In genomic region chr8:13674294-13675010, GRCm38 (mm10) we compare ENCODE assay signal across 8 mouse cellular contexts. TPM values are rescaled to one million over a fixed set of nuclear protein-coding genes. Genes with fewer than 3 reads are reported as not detected.
DNase-seq lines count a peak whose midpoint lies in the region; ATAC-seq and TF ChIP-seq lines count a peak whose summit lies in the region.

No protein-coding gene starts in this region.

- H3K4me3 ChIP-seq in kidney, embryonic 16.5 days (ENCODE audit: low read length): no peak overlapping the region
- peak overlapping the region; percentile 69 to 97 for H3K4me3 ChIP-seq in MEL (ENCODE audit: control insufficient read depth in 1 of 2, insufficient read depth in 1 of 2, low read depth in 2 of 2, low read length in 2 of 2)
- H3K4me3 ChIP-seq in heart, embryonic 12.5 days: peak overlapping the region; percentile 72; the same call in 1 of the 2 replicates
- no peak overlapping the region for H3K4me3 ChIP-seq in liver, embryonic 13.5 days (replicated peaks)
- no peak overlapping the region for H3K4me3 ChIP-seq in forebrain, embryonic 14.5 days (ENCODE audit: low read depth, low read length)

- peak in 1 of 3 experiments; percentile 31; a peak in 2 of 6 replicates for TF ChIP-seq CTCF in MEL (IDR thresholded peaks at IDR 0.05 in 2 of 3, conservative IDR thresholded peaks at IDR 0.05 in 1 of 3; ENCODE audit: control insufficient read depth in 1 of 3, insufficient read depth in 1 of 3, low read depth in 2 of 3, low read length in 3 of 3, poor library complexity in 1 of 3, severe bottlenecking in 1 of 3)

- H3K36me3 ChIP-seq in kidney, embryonic 16.5 days (ENCODE audit: insufficient read depth, low read length): no peaks in the 10 kb centered on the region
- H3K36me3 ChIP-seq in MEL (ENCODE audit: control insufficient read depth in 1 of 2, insufficient read depth in 2 of 2, low read length in 2 of 2): peaks cover 0 to 33% of the 10 kb centered on the region in 2 experiments; a peak in 2 of 4 replicates
- H3K36me3 ChIP-seq in heart, embryonic 12.5 days: no peaks in the 10 kb centered on the region
- H3K36me3 ChIP-seq in liver, embryonic 13.5 days: no peaks in the 10 kb centered on the region
- peaks cover 2% of the 10 kb centered on the region; the same call in 1 of the 2 replicates for H3K36me3 ChIP-seq in splenic B cell, adult 2 months (ENCODE audit: control insufficient read depth, insufficient read depth, low read length, poor library complexity, severe bottlenecking)
- no peaks in the 10 kb centered on the region for H3K36me3 ChIP-seq in forebrain, embryonic 14.5 days (ENCODE audit: control insufficient read depth, insufficient read depth, low read length)

- no peak for DNase-seq in kidney, adult 9 months
- DNase-seq in MEL (ENCODE audit: low read depth, low spot score): peak; percentile 83
- DNase-seq in liver, embryonic 13.5 days: no peak
- peak; percentile 79 for DNase-seq in splenic B cell, adult 2 months (ENCODE audit: low read depth, low spot score)
- DNase-seq in forebrain, embryonic 14.5 days (ENCODE audit: low spot score): no peak
- no peak for DNase-seq in ovary, postnatal 14 days (ENCODE audit: low spot score)

- peak overlapping the region; percentile 21; the same call in 1 of the 2 replicates for H3K27ac ChIP-seq in kidney, embryonic 16.5 days (ENCODE audit: low read length)
- H3K27ac ChIP-seq in MEL (ENCODE audit: control insufficient read depth, low read depth, low read length): peak overlapping the region; percentile 58
- H3K27ac ChIP-seq in heart, embryonic 12.5 days (ENCODE audit: poor library complexity, severe bottlenecking): no peak overlapping the region
- peak overlapping the region; percentile 76; the same call in 1 of the 2 replicates for H3K27ac ChIP-seq in liver, embryonic 13.5 days
- no peak overlapping the region for H3K27ac ChIP-seq in forebrain, embryonic 14.5 days (ENCODE audit: low read depth, low read length)

- H3K9ac ChIP-seq in kidney, embryonic 16.5 days (replicated peaks; ENCODE audit: low read length): no peak overlapping the region
- peak overlapping the region; percentile 24; the same call in 1 of the 2 replicates for H3K9ac ChIP-seq in MEL (ENCODE audit: control insufficient read depth, low read depth, low read length, poor library complexity, severe bottlenecking)
- no peak overlapping the region for H3K9ac ChIP-seq in heart, embryonic 12.5 days
- no peak overlapping the region for H3K9ac ChIP-seq in liver, embryonic 13.5 days
- H3K9ac ChIP-seq in forebrain, embryonic 14.5 days (ENCODE audit: low read length): no peak overlapping the region

- H3K4me1 ChIP-seq in kidney, embryonic 16.5 days (ENCODE audit: insufficient read depth, low read length): peaks cover 26% of the 10 kb centered on the region
- H3K4me1 ChIP-seq in MEL (ENCODE audit: control insufficient read depth in 1 of 2, insufficient read depth in 2 of 2, low read length in 2 of 2): peaks cover 24 to 50% of the 10 kb centered on the region in 2 experiments
- peaks cover 73% of the 10 kb centered on the region for H3K4me1 ChIP-seq in heart, embryonic 12.5 days (replicated peaks)
- peaks cover 88% of the 10 kb centered on the region for H3K4me1 ChIP-seq in liver, embryonic 13.5 days (replicated peaks)
- H3K4me1 ChIP-seq in forebrain, embryonic 14.5 days (ENCODE audit: control insufficient read depth, insufficient read depth, low read length): peaks cover 8% of the 10 kb centered on the region

- no peak; a peak in 1 of 4 replicates for TF ChIP-seq EP300 in MEL (IDR thresholded peaks at IDR 0.05; ENCODE audit: low read depth in 1 of 2, low read length in 2 of 2)

- TF ChIP-seq RAD21 in MEL (IDR thresholded peaks at IDR 0.05; ENCODE audit: low read depth, low read length): no peak

- H3K27me3 ChIP-seq in kidney, embryonic 16.5 days (ENCODE audit: insufficient read depth, low read length): no peaks in the 10 kb centered on the region
- H3K27me3 ChIP-seq in MEL (ENCODE audit: control insufficient read depth in 1 of 2, insufficient read depth in 2 of 2, low read length in 2 of 2): no peaks in the 10 kb centered on the region
- peaks cover 6% of the 10 kb centered on the region; the same call in 1 of the 2 replicates for H3K27me3 ChIP-seq in heart, embryonic 12.5 days (replicated peaks)
- no peaks in the 10 kb centered on the region for H3K27me3 ChIP-seq in liver, embryonic 13.5 days
- no peaks in the 10 kb centered on the region for H3K27me3 ChIP-seq in splenic B cell, adult 2 months (ENCODE audit: control insufficient read depth, insufficient read depth, low read length, poor library complexity, severe bottlenecking)
- H3K27me3 ChIP-seq in forebrain, embryonic 14.5 days (replicated peaks; ENCODE audit: control insufficient read depth, insufficient read depth, low read length): no peaks in the 10 kb centered on the region

- 0 out of 2 replicates have a peak overlapping the region, but pooled peaks have one; percentile 9 for H3K4me2 ChIP-seq in kidney, embryonic 16.5 days (replicated peaks; ENCODE audit: low read depth, low read length)
- peak overlapping the region; percentile 90 for H3K4me2 ChIP-seq in heart, embryonic 12.5 days
- H3K4me2 ChIP-seq in liver, embryonic 13.5 days: peak overlapping the region; percentile 99
- H3K4me2 ChIP-seq in forebrain, embryonic 14.5 days (ENCODE audit: low read length): no peak overlapping the region

- H3K79me2 ChIP-seq in MEL (ENCODE audit: control insufficient read depth, insufficient read depth, low read length, poor library complexity): peaks cover 38% of the 10 kb centered on the region

- no peak for ATAC-seq in kidney, embryonic 16.5 days (ENCODE audit: low FRiP score, low TSS enrichment)
- ATAC-seq in heart, embryonic 12.5 days (ENCODE audit: insufficient number of reproducible peaks, low FRiP score): no peak
- ATAC-seq in liver, embryonic 13.5 days (ENCODE audit: low read depth): no peak
- ATAC-seq in forebrain, embryonic 14.5 days: no peak

- no peak for TF ChIP-seq POLR2A in MEL (IDR thresholded peaks at IDR 0.05; ENCODE audit: control insufficient read depth in 1 of 2, insufficient read depth in 1 of 2, low read depth in 1 of 2, low read length in 2 of 2, poor library complexity in 1 of 2)

- no peaks in the 10 kb centered on the region for H3K9me3 ChIP-seq in kidney, embryonic 16.5 days (ENCODE audit: low read length)
- H3K9me3 ChIP-seq in MEL (replicated peaks; ENCODE audit: insufficient read depth, low read length): no peaks in the 10 kb centered on the region
- H3K9me3 ChIP-seq in heart, embryonic 12.5 days (replicated peaks): no peaks in the 10 kb centered on the region
- H3K9me3 ChIP-seq in liver, embryonic 13.5 days (replicated peaks): no peaks in the 10 kb centered on the region
- no peaks in the 10 kb centered on the region for H3K9me3 ChIP-seq in forebrain, embryonic 14.5 days (replicated peaks; ENCODE audit: control insufficient read depth, low read length)

- 64% methylated on average over 12 of the region's 12 CpGs for WGBS in kidney, embryonic 16.5 days
- 39% methylated on average over 12 of the region's 12 CpGs for WGBS in heart, embryonic 12.5 days
- WGBS in liver, embryonic 13.5 days (ENCODE audit: insufficient replicate concordance): 18% methylated on average over 12 of the region's 12 CpGs
- 70% methylated on average over 12 of the region's 12 CpGs for WGBS in forebrain, embryonic 14.5 days

TF ChIP-seq in MEL, 35 proteins besides CTCF, POLR2A, EP300 and RAD21:
- TF ChIP-seq NRF1 (IDR thresholded peaks at IDR 0.05; ENCODE audit: insufficient read depth, low read depth, low read length, poor library complexity, severe bottlenecking) (no peak), ELF1 (IDR thresholded peaks at IDR 0.05; ENCODE audit: low read depth, low read length) (no peak), UBTF (IDR thresholded peaks at IDR 0.05; ENCODE audit: borderline replicate concordance, insufficient read depth, low read depth, low read length) (peak; percentile 84), SIN3A (IDR thresholded peaks at IDR 0.05; ENCODE audit: low read length) (peak; percentile 24; the same call in 1 of the 2 replicates), GATA1 (IDR thresholded peaks at IDR 0.05; ENCODE audit: low read depth, low read length) (0 out of 2 replicates have a peak, but pooled peaks have one; percentile 8), ZKSCAN1 (IDR thresholded peaks at IDR 0.05; ENCODE audit: low read depth, low read length) (no peak), ETS1 (IDR thresholded peaks at IDR 0.05; ENCODE audit: low read depth, low read length) (peak; percentile 22; the same call in 1 of the 2 replicates), MAZ (IDR thresholded peaks at IDR 0.05; ENCODE audit: low read depth, low read length) (0 out of 2 replicates have a peak, but pooled peaks have one; percentile 22), MAX (IDR thresholded peaks at IDR 0.05; ENCODE audit: low read length) (no peak), TBP (IDR thresholded peaks at IDR 0.05; ENCODE audit: low read depth, low read length) (peak; percentile 95), TCF12 (IDR thresholded peaks at IDR 0.05; ENCODE audit: low read depth, low read length) (0 out of 2 replicates have a peak, but pooled peaks have one; percentile 3), MEF2A (IDR thresholded peaks at IDR 0.05; ENCODE audit: extremely low read depth, insufficient replicate concordance, low read depth, low read length, poor library complexity, severe bottlenecking) (no peak)
TF ChIP-seq in MEL: peak in this region for 7.

RNA-seq across cellular contexts. Expression of gene Rasa3, which starts 3.0 kb away (rescaled TPM):
- 23.8 and 28.2 TPM in 2 replicates for polyA plus RNA-seq in kidney, embryonic 16.5 days (2015; fragmentation: Nextera tagmentation; extraction: Ambion mirVana)
- total RNA-seq in MEL (2012; rRNA removed): 18.3 and 22.4 TPM in 2 replicates
- 10 to 100 TPM in 1 of 2 experiments, not detected in 1; 28.0 TPM for polyA plus RNA-seq in MEL (2012; ENCODE audit: insufficient read depth in 1 of 2, insufficient read length in 2 of 2, low read depth in 1 of 2, low replicate concordance in 2 of 2, missing spikeins in 1 of 2)
- 35.1 and 41.5 TPM in 2 replicates for polyA plus RNA-seq in heart, embryonic 12.5 days (2016; fragmentation: Nextera tagmentation; extraction: Ambion mirVana)
- polyA plus RNA-seq in liver, embryonic 13.5 days (2015; fragmentation: Nextera tagmentation; extraction: Ambion mirVana): 15.9 and 19.1 TPM in 2 replicates
- 17.3 and 22.3 TPM in 2 replicates for polyA plus RNA-seq in forebrain, embryonic 14.5 days (2014; fragmentation: Nextera tagmentation; extraction: Ambion mirVana)

RNA-seq across cellular contexts. Expression of gene Cfap97d2, which starts 31.2 kb away (rescaled TPM):
- polyA plus RNA-seq in kidney, embryonic 16.5 days (2015; fragmentation: Nextera tagmentation; extraction: Ambion mirVana): 0.19 TPM in 1 of 2 replicates, not detected in the other
- total RNA-seq in MEL (2012; rRNA removed): not detected in 2 replicates
- polyA plus RNA-seq in MEL (2012; ENCODE audit: insufficient read depth in 1 of 2, insufficient read length in 2 of 2, low read depth in 1 of 2, low replicate concordance in 2 of 2, missing spikeins in 1 of 2): not detected
- polyA plus RNA-seq in heart, embryonic 12.5 days (2016; fragmentation: Nextera tagmentation; extraction: Ambion mirVana): 0.26 TPM in 1 of 2 replicates, not detected in the other
- polyA plus RNA-seq in liver, embryonic 13.5 days (2015; fragmentation: Nextera tagmentation; extraction: Ambion mirVana): not detected in 2 replicates
- polyA plus RNA-seq in forebrain, embryonic 14.5 days (2014; fragmentation: Nextera tagmentation; extraction: Ambion mirVana): 1.1 TPM in 2 replicates

Comparison
In these comparisons a context has a peak if more than half of its experiments do, and no peak if none do; other contexts are left out.
1. H3K27ac ChIP-seq: peak in kidney, embryonic 16.5 days (single experiment), MEL (single experiment) and liver, embryonic 13.5 days (single experiment); none in heart, embryonic 12.5 days (single experiment) and forebrain, embryonic 14.5 days (single experiment).
2. H3K4me3 ChIP-seq: peak in MEL (2 of 2) and heart, embryonic 12.5 days (single experiment); none in kidney, embryonic 16.5 days (single experiment), liver, embryonic 13.5 days (single experiment) and forebrain, embryonic 14.5 days (single experiment).
3. DNase-seq: peak in MEL (single experiment) and splenic B cell, adult 2 months (single experiment); none in kidney, adult 9 months (single experiment), liver, embryonic 13.5 days (single experiment), forebrain, embryonic 14.5 days (single experiment) and ovary, postnatal 14 days (single experiment).